13 mouse cellular contexts compared by ENCODE assay signal in genomic region chr11:107992500-107992899, GRCm38 (mm10).
A peak's percentile ranks its signal among the peaks of the same experiment; 100 is the strongest.
DNase-seq lines count a peak whose midpoint lies in the region; ATAC-seq and TF ChIP-seq lines count a peak whose summit lies in the region.
"Had no signal": no experiment of that assay in that cellular context is flagged by ENCODE, and none has a peak within 500 bp of the region (broad histone marks: within the 10 kb centered on the region; RNA-seq: fewer than 3 reads in every experiment).

No protein-coding gene starts in this region.

- no peaks in the 10 kb centered on the region for H3K9me3 ChIP-seq in forebrain, embryonic 13.5 days (replicated peaks)
- H3K9me3 ChIP-seq in forebrain, embryonic 15.5 days: no peaks in the 10 kb centered on the region
- H3K9me3 ChIP-seq in midbrain, postnatal 0 days (ENCODE audit: low read length): no peaks in the 10 kb centered on the region
- H3K9me3 ChIP-seq in midbrain, embryonic 14.5 days (ENCODE audit: control insufficient read depth, low read length): no peaks in the 10 kb centered on the region
- H3K9me3 ChIP-seq in embryonic facial prominence, embryonic 13.5 days: no peaks in the 10 kb centered on the region
- no peaks in the 10 kb centered on the region for H3K9me3 ChIP-seq in liver, embryonic 13.5 days (replicated peaks)
- no peaks in the 10 kb centered on the region for H3K9me3 ChIP-seq in kidney, embryonic 16.5 days (ENCODE audit: low read length)
- H3K9me3 ChIP-seq: embryonic facial prominence, embryonic 15.5 days had no signal

- H3K4me3 ChIP-seq in forebrain, embryonic 13.5 days: no peak overlapping the region
- no peak overlapping the region for H3K4me3 ChIP-seq in forebrain, embryonic 15.5 days
- no peak overlapping the region for H3K4me3 ChIP-seq in midbrain, postnatal 0 days (ENCODE audit: low read depth, low read length)
- H3K4me3 ChIP-seq in midbrain, embryonic 14.5 days (replicated peaks; ENCODE audit: low read depth, low read length): no peak overlapping the region
- no peak overlapping the region for H3K4me3 ChIP-seq in embryonic facial prominence, embryonic 13.5 days
- peak overlapping the region; percentile 28 for H3K4me3 ChIP-seq in liver, embryonic 13.5 days (replicated peaks)
- H3K4me3 ChIP-seq in kidney, embryonic 16.5 days (ENCODE audit: low read length): no peak overlapping the region
- H3K4me3 ChIP-seq: embryonic facial prominence, embryonic 15.5 days; heart, adult 2 months had no signal

- DNase-seq in midbrain, postnatal 0 days (ENCODE audit: low spot score): no peak
- no peak for DNase-seq in midbrain, embryonic 14.5 days
- DNase-seq in liver, embryonic 13.5 days: peak; percentile 18
- DNase-seq in adrenal gland, postnatal 4 days (ENCODE audit: low spot score in 2 of 2): no peak
- DNase-seq: cerebellum, postnatal 25 days; heart, adult 2 months; kidney, postnatal 4 days had no signal

- no peak for ATAC-seq in forebrain, embryonic 13.5 days
- no peak for ATAC-seq in forebrain, embryonic 15.5 days (replicated peaks)
- ATAC-seq in midbrain, postnatal 0 days (ENCODE audit: low FRiP score): no peak
- no peak for ATAC-seq in midbrain, embryonic 14.5 days (ENCODE audit: low FRiP score, low TSS enrichment)
- no peak for ATAC-seq in embryonic facial prominence, embryonic 13.5 days (ENCODE audit: insufficient number of reproducible peaks, insufficient read depth, low FRiP score, low TSS enrichment, low read depth)
- peak; percentile 85 for ATAC-seq in liver, embryonic 13.5 days (ENCODE audit: low read depth)
- ATAC-seq in kidney, embryonic 16.5 days (ENCODE audit: low FRiP score, low TSS enrichment): no peak
- ATAC-seq: lung, postnatal 0 days had no signal

- WGBS in forebrain, embryonic 13.5 days: 52% methylated on average over 11 of the region's 11 CpGs
- 47% methylated on average over 11 of the region's 11 CpGs for WGBS in forebrain, embryonic 15.5 days
- WGBS in midbrain, postnatal 0 days: 47% methylated on average over 11 of the region's 11 CpGs
- WGBS in midbrain, embryonic 14.5 days: 49% methylated on average over 11 of the region's 11 CpGs
- 45% methylated on average over 11 of the region's 11 CpGs for WGBS in embryonic facial prominence, embryonic 13.5 days
- 19% methylated on average over 11 of the region's 11 CpGs for WGBS in liver, embryonic 13.5 days (ENCODE audit: insufficient replicate concordance)
- 57% methylated on average over 11 of the region's 11 CpGs for WGBS in kidney, embryonic 16.5 days

- no peak for TF ChIP-seq CTCF in midbrain, postnatal 0 days (IDR thresholded peaks at IDR 0.05)

- H3K4me1 ChIP-seq in forebrain, embryonic 13.5 days: peaks cover 6% of the 10 kb centered on the region; the same call in 1 of the 2 replicates
- H3K4me1 ChIP-seq in forebrain, embryonic 15.5 days: peaks cover 3% of the 10 kb centered on the region; the same call in 1 of the 2 replicates
- peaks cover 5% of the 10 kb centered on the region; the same call in 1 of the 2 replicates for H3K4me1 ChIP-seq in midbrain, postnatal 0 days (ENCODE audit: insufficient read depth, low read length)
- H3K4me1 ChIP-seq in midbrain, embryonic 14.5 days (ENCODE audit: control insufficient read depth, insufficient read depth, low read length): no peaks in the 10 kb centered on the region
- peaks cover 14% of the 10 kb centered on the region for H3K4me1 ChIP-seq in embryonic facial prominence, embryonic 13.5 days
- peaks cover 39% of the 10 kb centered on the region for H3K4me1 ChIP-seq in liver, embryonic 13.5 days (replicated peaks)
- H3K4me1 ChIP-seq in kidney, embryonic 16.5 days (ENCODE audit: insufficient read depth, low read length): no peaks in the 10 kb centered on the region

- H3K4me2 ChIP-seq in forebrain, embryonic 13.5 days: no peak overlapping the region
- no peak overlapping the region for H3K4me2 ChIP-seq in forebrain, embryonic 15.5 days (replicated peaks)
- no peak overlapping the region for H3K4me2 ChIP-seq in midbrain, postnatal 0 days (ENCODE audit: low read depth, low read length, poor library complexity, severe bottlenecking)
- H3K4me2 ChIP-seq in midbrain, embryonic 14.5 days (ENCODE audit: low read length): no peak overlapping the region
- H3K4me2 ChIP-seq in embryonic facial prominence, embryonic 13.5 days: no peak overlapping the region
- peak overlapping the region; percentile 62 for H3K4me2 ChIP-seq in liver, embryonic 13.5 days
- no peak overlapping the region for H3K4me2 ChIP-seq in kidney, embryonic 16.5 days (replicated peaks; ENCODE audit: low read depth, low read length)
- H3K4me2 ChIP-seq: embryonic facial prominence, embryonic 15.5 days had no signal

- H3K27ac ChIP-seq in forebrain, embryonic 13.5 days: no peak overlapping the region
- H3K27ac ChIP-seq in forebrain, embryonic 15.5 days (replicated peaks): no peak overlapping the region
- H3K27ac ChIP-seq in midbrain, postnatal 0 days (ENCODE audit: low read depth, low read length): no peak overlapping the region
- H3K27ac ChIP-seq in midbrain, embryonic 14.5 days (replicated peaks; ENCODE audit: low read depth, low read length): no peak overlapping the region
- no peak overlapping the region for H3K27ac ChIP-seq in embryonic facial prominence, embryonic 13.5 days
- peak overlapping the region; percentile 92 for H3K27ac ChIP-seq in liver, embryonic 13.5 days
- no peak overlapping the region for H3K27ac ChIP-seq in kidney, embryonic 16.5 days (ENCODE audit: low read length)
- H3K27ac ChIP-seq: embryonic facial prominence, embryonic 15.5 days; heart, adult 2 months had no signal

- H3K9ac ChIP-seq in forebrain, embryonic 13.5 days: peak overlapping the region; percentile 16; the same call in 1 of the 2 replicates
- no peak overlapping the region for H3K9ac ChIP-seq in forebrain, embryonic 15.5 days (replicated peaks)
- 0 out of 2 replicates have a peak overlapping the region, but pooled peaks have one; percentile 2 for H3K9ac ChIP-seq in midbrain, postnatal 0 days (replicated peaks; ENCODE audit: low read length, poor library complexity, severe bottlenecking)
- H3K9ac ChIP-seq in midbrain, embryonic 14.5 days (replicated peaks; ENCODE audit: low read length): no peak overlapping the region
- peak overlapping the region; percentile 21; the same call in 1 of the 2 replicates for H3K9ac ChIP-seq in embryonic facial prominence, embryonic 13.5 days
- H3K9ac ChIP-seq in liver, embryonic 13.5 days: peak overlapping the region; percentile 60
- no peak overlapping the region for H3K9ac ChIP-seq in kidney, embryonic 16.5 days (replicated peaks; ENCODE audit: low read length)
- H3K9ac ChIP-seq: embryonic facial prominence, embryonic 15.5 days had no signal

- H3K36me3 ChIP-seq in forebrain, embryonic 13.5 days (ENCODE audit: poor library complexity, severe bottlenecking): no peaks in the 10 kb centered on the region
- no peaks in the 10 kb centered on the region for H3K36me3 ChIP-seq in forebrain, embryonic 15.5 days
- no peaks in the 10 kb centered on the region; the same call in 1 of the 2 replicates for H3K36me3 ChIP-seq in midbrain, postnatal 0 days (ENCODE audit: insufficient read depth, low read length)
- no peaks in the 10 kb centered on the region for H3K36me3 ChIP-seq in midbrain, embryonic 14.5 days (ENCODE audit: control insufficient read depth, insufficient read depth, low read length)
- no peaks in the 10 kb centered on the region for H3K36me3 ChIP-seq in embryonic facial prominence, embryonic 13.5 days
- no peaks in the 10 kb centered on the region for H3K36me3 ChIP-seq in liver, embryonic 13.5 days
- no peaks in the 10 kb centered on the region for H3K36me3 ChIP-seq in kidney, embryonic 16.5 days (ENCODE audit: insufficient read depth, low read length)
- H3K36me3 ChIP-seq: embryonic facial prominence, embryonic 15.5 days had no signal

- no peaks in the 10 kb centered on the region for H3K27me3 ChIP-seq in forebrain, embryonic 13.5 days
- no peaks in the 10 kb centered on the region for H3K27me3 ChIP-seq in forebrain, embryonic 15.5 days
- H3K27me3 ChIP-seq in midbrain, postnatal 0 days (ENCODE audit: insufficient read depth, low read length): no peaks in the 10 kb centered on the region; the same call in 1 of the 2 replicates
- H3K27me3 ChIP-seq in midbrain, embryonic 14.5 days (ENCODE audit: control insufficient read depth, insufficient read depth, low read length): no peaks in the 10 kb centered on the region
- peaks cover 18% of the 10 kb centered on the region for H3K27me3 ChIP-seq in embryonic facial prominence, embryonic 13.5 days
- H3K27me3 ChIP-seq in liver, embryonic 13.5 days: no peaks in the 10 kb centered on the region
- H3K27me3 ChIP-seq in kidney, embryonic 16.5 days (ENCODE audit: insufficient read depth, low read length): no peaks in the 10 kb centered on the region
- H3K27me3 ChIP-seq: embryonic facial prominence, embryonic 15.5 days had no signal

Comparison
In these comparisons a context has a peak if more than half of its experiments do, and no peak if none do; other contexts are left out.
1. H3K9ac ChIP-seq: peak in forebrain, embryonic 13.5 days (single experiment), midbrain, postnatal 0 days (single experiment), embryonic facial prominence, embryonic 13.5 days (single experiment) and liver, embryonic 13.5 days (single experiment); none in forebrain, embryonic 15.5 days (single experiment), midbrain, embryonic 14.5 days (single experiment) and kidney, embryonic 16.5 days (single experiment).